Mouse (Mus musculus): ENCODE measurements around the gene Zfp612.

DNA sequence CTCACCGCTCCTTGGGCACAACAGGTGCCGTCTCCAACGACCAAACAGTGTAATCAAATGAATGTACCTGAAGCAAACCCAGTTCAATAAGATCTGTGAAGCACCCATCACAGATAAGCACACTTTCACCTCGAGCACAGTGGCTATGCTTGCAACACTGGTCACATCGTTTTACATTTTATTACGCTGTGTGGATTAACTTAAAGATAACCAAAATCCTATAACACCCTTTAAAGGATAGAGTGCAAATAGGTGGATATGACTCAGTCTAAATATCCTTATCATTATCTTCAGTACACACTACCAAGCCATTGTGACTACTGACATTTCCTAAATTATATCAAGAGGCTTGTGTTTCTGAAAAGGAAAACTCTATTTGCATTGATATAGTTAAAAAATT is 28.3 kb upstream of the Zfp612 start:
- TF ChIP-seq EP300 (IDR thresholded peaks at IDR 0.05) (no peak), CTCF (IDR thresholded peaks at IDR 0.05) (no peak)

All from lung, postnatal 0 days (tissue).